Mouse (Mus musculus) adipocyte (in vitro differentiated cells): ENCODE measurements around the gene Olfr56.
"Not testable (repeated sequence)": the region's sequence is repeated elsewhere in the genome, so short reads cannot be mapped to it uniquely, and the experiment has no call there.

ENCODE experiments used
- DNase-seq: peaks from one replicate; pipeline ENCODE4 v3.0.0-alpha.2; 2016; ENCODE audit warnings: low spot score

Gene Olfr56

GRCm38 (mm10) chr11:49060061-49060460 lies 81.4 kb downstream of the Olfr56 start:
- not testable (repeated sequence) for DNase-seq

- not testable (repeated sequence) for DNase-seq
Observed at GRCm38 (mm10) chr11:49061865-49062264, 83.2 kb downstream of the Olfr56 start.

DNA sequence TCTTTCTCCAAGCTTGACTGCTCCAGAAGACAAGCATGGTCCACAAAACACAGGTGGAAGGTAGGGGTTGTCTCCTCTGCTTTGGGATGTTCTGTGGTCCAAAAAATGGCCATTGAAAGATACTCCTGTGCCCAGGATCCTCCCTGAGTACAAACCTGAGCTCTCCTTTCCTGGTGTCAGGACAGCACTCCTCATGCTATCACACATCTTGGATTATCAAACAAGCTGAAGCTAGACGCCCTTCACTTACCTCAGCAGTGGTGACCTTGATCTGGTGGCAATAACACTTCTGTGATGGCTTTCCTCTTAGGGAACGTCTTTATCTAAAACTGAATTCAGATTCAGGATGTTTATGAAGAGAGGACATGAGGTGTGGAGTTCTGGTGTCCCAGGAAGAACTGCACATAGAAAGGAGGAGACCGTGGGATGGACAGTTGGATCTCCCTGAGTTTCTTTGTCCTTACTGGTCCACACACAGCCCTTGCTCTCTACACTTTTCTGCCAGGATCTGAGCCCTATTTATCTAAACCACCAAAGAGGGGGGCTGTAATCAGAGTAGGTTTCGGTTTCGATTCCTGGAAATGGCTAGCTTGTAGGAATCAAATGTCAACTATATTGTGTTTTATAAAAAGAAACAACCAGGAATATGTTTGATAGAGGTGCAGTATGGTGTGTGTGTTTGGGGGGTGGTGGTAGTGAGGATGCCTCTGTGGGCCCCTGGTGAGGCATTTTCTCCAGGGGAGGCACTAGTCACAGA lies 85.2 kb downstream of the Olfr56 start, which contains the start of gene Tgtp2:
Gene Tgtp2, minus strand, starts transcription at position 494 of the 757 bp plus-strand sequence.
- not testable (repeated sequence) for DNase-seq

DNA sequence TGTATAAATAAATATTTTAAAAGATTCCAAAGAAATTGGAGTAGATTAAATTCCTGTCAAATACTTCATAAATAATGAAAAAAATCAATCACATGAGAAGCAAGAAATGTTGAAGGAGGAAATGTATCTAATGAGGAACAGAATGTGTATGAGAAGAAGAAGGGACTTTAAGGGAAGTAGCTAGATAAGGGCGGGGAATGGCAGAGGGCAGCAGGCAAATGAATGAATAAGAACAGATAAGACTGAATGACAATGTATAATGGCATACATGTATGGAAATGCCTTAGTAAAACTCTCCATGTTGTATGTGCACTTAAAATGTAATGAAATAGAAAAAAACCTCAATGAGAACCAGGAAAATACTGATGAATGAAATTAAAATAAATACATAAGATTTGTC lies 89.7 kb downstream of the Olfr56 start:
- no peak for DNase-seq

- DNase-seq = peak; percentile 26
Observed at GRCm38 (mm10) chr11:49076001-49076757, 97.5 kb downstream of the Olfr56 start, which contains the start of gene Ifi47. Gene Ifi47, plus strand, starts transcription at chr11:49076587.

GRCm38 (mm10) chr11:49077012-49077411 lies 98.3 kb downstream of the Olfr56 start:
- no peak for DNase-seq

DNA sequence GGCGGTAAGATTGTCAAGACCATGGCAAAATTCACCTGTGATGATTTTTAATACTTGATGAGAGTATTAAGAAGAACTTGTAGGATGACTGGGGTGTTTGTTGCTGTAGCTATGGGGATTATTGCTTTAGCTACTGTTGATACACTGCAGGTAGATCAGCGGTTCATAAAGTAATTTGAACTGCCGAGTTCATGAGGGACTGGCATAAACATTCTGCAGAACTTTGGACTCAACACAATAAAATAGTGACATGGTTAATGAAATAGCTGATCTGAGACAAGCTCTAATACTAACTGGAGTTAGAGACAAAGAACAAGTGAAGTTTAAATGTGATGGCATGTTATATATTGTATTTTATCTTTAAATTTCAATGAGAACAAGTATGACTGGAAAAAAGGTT lies 100.0 kb downstream of the Olfr56 start:
- no peak for DNase-seq

DNA sequence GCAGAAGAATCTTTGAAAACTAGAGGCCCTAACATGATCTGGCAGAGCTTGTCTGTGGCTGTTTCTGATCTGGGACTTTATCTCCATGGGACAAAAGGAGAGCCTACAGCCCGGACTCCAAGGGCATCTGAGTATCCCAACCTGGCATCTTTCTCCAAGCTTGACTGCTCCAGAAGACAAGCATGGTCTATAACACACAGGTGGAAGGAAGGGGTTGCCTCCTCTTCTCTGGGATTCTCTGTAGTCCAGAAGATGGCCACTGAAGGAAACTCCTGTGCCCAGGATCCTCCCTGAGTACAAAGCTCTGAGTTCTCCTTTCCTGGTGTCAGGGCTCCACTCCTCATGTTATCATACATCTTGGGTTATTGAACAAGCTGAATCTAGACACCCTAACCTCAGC lies 101.9 kb downstream of the Olfr56 start:
- DNase-seq = no peak

DNA sequence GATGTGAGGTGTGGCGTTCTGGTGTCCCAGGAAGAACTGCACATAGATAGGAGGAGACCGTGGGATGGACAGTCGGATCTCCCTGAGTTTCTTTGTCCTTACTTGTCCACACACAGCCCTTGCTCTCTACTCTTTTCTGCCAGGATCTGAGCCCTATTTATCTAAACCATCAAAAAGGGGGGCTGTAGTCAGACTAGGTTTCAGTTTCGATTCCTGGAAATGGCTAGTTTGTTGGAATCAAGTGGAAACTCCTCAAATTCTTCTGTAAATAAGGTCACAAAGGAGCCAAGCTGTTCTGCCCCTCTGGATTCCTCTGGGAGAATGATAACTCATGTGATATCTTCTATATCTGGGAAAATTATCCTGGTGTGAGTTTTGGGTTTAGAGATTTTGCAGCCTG lies 102.7 kb downstream of the Olfr56 start:
- peak; percentile 12 for DNase-seq

- no peak for DNase-seq
Observed at GRCm38 (mm10) chr11:49081886-49082285, 103.2 kb downstream of the Olfr56 start.

DNA sequence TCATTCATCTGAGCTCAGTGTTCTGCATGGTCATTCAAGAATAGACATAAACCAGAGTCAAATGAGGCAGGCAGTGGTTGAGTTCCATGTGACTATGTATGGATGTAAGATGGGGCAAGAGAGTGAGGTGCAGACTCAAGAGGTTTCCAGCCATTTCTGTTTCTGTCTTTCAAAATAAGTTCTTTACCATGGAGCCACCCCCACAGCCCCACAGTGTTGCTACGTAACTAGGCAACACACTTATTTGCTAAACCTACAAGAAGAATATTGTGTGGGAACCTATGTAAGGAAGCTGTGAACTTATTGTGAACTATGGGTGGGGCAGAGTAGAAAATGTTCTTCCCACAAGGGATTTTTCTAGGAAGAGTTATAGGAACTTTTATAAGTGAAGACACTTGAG lies 104.5 kb downstream of the Olfr56 start:
- no peak for DNase-seq

DNA sequence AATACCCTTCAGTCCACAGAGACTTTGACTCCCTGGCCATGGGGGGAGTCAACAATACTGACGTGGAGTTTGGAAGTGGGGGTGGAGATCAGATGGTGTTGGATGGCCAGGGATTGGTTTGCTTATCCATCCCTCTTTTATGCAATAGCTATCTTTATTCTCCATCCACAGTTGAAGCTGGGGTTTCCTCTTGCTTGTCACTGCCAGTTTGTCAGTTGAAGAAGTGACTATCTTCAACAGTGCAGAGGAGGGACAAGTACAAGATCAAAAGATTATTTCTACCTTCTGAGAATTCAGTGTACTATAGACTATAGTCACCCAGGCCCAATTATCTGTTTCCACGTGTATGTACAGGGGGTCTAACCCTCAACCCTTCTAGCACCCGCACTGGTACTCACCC lies 105.1 kb downstream of the Olfr56 start:
- no peak for DNase-seq

- DNase-seq = no peak
Observed at GRCm38 (mm10) chr11:49084385-49084784, 105.7 kb downstream of the Olfr56 start.

DNA sequence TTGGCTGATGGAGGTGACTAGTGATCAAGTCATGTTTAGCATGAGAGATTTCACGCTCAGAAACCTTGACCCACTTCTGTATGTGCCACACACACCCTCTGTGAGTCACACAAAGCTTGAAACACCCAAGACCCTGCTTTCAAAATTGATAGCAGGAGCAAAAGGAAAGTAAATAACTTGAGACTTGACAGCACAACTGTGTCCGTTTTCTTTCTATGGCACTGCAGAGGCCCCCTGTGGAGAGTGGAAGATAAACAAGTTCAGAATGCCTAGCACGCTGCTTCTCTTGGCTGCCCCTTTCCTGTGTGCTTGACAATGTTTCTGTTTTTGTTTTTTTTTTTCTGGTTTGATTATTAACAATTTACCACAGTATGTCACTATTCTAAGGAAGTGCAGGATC lies 106.2 kb downstream of the Olfr56 start:
- peak; percentile 43 for DNase-seq

GRCm38 (mm10) chr11:49086858-49087361 lies 108.2 kb downstream of the Olfr56 start:
- peak; percentile 28 for DNase-seq

DNA sequence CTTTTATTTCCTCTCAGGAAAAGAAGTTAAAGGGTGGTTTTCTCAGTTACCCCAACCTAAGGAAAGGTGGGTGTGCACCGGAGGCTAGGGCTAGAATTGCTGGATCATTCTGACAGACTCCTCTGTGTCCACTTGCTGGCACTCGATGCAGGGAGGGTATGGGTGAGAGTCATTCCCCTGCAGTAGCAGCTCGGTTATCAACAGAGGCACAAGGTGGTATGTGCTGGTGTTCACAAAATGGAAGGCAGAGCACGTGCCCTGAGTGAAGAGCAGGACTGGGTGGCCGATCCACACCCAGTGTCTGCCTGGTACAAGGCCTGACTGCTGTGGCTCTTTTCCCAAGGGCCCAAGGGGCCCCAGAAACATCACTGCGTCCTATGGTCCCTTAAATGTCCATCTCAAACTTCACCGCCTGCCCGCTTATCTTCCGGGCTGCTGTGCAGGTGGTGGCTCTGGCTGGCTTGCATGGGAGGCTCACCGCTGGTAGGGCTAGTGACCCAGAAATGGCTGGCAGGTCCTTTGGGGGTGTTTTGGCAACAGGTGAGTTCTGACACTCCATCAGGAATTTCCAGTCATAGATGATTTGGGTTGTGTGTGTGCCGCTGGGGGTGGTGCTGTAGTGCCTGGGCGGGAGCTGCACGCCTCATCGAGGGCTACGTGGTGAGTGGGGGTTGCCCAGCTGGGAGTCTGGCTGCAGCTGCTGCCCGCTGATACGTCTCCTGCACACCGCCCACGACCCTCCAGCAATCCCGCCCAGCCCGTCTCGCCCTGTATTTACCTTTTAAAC lies 109.3 kb downstream of the Olfr56 start:
- DNase-seq = no peak

DNA sequence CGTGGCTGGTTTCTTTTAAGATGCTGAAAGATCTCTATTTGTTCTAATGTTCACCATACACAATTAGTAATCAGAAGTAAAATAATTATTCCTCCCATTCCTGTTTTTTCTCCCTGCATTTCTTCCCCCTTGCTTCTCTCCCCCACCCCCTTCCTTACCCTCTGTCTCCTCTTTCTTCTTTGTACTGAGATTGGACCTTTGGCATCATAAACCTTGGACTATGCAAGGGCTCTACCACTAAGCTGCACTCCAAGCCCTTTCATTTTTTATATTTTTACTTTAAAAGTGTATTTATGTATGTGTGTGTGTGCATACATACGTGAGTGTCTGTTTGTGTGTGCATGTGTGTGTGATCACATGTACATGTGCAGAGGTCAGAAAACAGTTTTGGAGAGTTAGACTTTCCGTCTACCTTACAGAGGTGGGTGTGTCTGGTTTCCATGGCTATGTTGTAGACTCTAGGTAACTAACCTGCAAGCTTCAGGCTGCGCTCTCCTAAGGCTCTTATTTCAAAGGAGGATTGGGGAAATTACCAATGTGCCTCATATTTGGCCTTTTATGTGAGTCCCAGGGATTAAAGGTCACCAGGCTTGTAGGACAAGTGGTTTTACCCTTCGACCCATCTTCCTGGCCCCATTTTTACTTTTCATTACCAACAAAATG lies 110.4 kb downstream of the Olfr56 start:
- DNase-seq = no peak

- peak; percentile 13 for DNase-seq
Observed at GRCm38 (mm10) chr11:49089735-49090507, 111.2 kb downstream of the Olfr56 start.

DNA sequence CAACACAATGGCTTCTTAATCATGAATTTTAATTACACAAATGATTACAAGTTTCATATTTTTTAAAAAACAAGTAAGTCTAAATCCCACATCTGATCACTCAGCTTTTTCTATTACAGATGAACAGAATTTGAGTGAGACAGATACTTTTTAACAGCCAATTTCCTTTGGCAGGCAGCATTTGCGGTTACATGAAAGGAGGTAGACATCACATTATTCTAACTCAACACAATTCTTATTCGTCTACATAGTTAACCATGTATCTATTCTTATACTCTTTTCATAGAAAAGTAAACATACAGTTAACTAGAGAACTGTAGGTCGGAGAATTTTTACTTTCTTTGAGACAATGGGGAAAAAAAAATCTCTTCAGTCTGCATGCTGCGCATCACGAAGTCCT lies 111.9 kb downstream of the Olfr56 start:
- no peak for DNase-seq

GRCm38 (mm10) chr11:49091171-49091570 lies 112.5 kb downstream of the Olfr56 start:
- no peak for DNase-seq

GRCm38 (mm10) chr11:49092053-49092586 lies 113.4 kb downstream of the Olfr56 start:
- DNase-seq = no peak
